Mouse (Mus musculus): ENCODE measurements around the gene Bcl11a. TPM values are rescaled to one million over a fixed set of nuclear protein-coding genes. Genes with fewer than 3 reads are reported as not detected.

Gene Bcl11a
- polyA plus RNA-seq, 1 experiment = 1.3 TPM

- DNase-seq (ENCODE audit: low spot score) = no peak
Observed at GRCm38 (mm10) chr11:24129358-24130185, 51.7 kb downstream of the Bcl11a start.

- no peak for DNase-seq (ENCODE audit: low spot score)
Observed at GRCm38 (mm10) chr11:24130186-24130760, 52.4 kb downstream of the Bcl11a start.

- no peak for DNase-seq (ENCODE audit: low spot score)
Observed at GRCm38 (mm10) chr11:24131818-24132217, 54.0 kb downstream of the Bcl11a start.

GRCm38 (mm10) chr11:24132358-24132757, 54.5 kb downstream of the Bcl11a start:
- no peak for DNase-seq (ENCODE audit: low spot score)

- DNase-seq (ENCODE audit: low spot score) = no peak
Observed at GRCm38 (mm10) chr11:24132853-24133252, 55.0 kb downstream of the Bcl11a start.

- DNase-seq (ENCODE audit: low spot score) = no peak
Observed at GRCm38 (mm10) chr11:24133484-24133883, 55.6 kb downstream of the Bcl11a start.

GRCm38 (mm10) chr11:24133928-24134327, 56.1 kb downstream of the Bcl11a start:
- DNase-seq (ENCODE audit: low spot score) = no peak

GRCm38 (mm10) chr11:24135244-24135643, 57.4 kb downstream of the Bcl11a start:
- DNase-seq (ENCODE audit: low spot score) = no peak

GRCm38 (mm10) chr11:24136084-24136785, 58.4 kb downstream of the Bcl11a start:
- DNase-seq (ENCODE audit: low spot score) = no peak

- no peak for DNase-seq (ENCODE audit: low spot score)
Observed at GRCm38 (mm10) chr11:24137891-24138290, 60.0 kb downstream of the Bcl11a start.

GRCm38 (mm10) chr11:24138600-24139375, 60.9 kb downstream of the Bcl11a start:
- no peak for DNase-seq (ENCODE audit: low spot score)

GRCm38 (mm10) chr11:24139432-24139831, 61.6 kb downstream of the Bcl11a start:
- DNase-seq (ENCODE audit: low spot score) = no peak

- no peak for DNase-seq (ENCODE audit: low spot score)
Observed at GRCm38 (mm10) chr11:24139952-24140351, 62.1 kb downstream of the Bcl11a start.

GRCm38 (mm10) chr11:24140948-24141347, 63.1 kb downstream of the Bcl11a start:
- no peak for DNase-seq (ENCODE audit: low spot score)

GRCm38 (mm10) chr11:24141479-24142251, 63.8 kb downstream of the Bcl11a start:
- no peak for DNase-seq (ENCODE audit: low spot score)

GRCm38 (mm10) chr11:24142316-24142715, 64.5 kb downstream of the Bcl11a start:
- no peak for DNase-seq (ENCODE audit: low spot score)

GRCm38 (mm10) chr11:24144159-24144946, 66.5 kb downstream of the Bcl11a start:
- DNase-seq (ENCODE audit: low spot score) = no peak

GRCm38 (mm10) chr11:24146034-24146433, 68.2 kb downstream of the Bcl11a start:
- DNase-seq (ENCODE audit: low spot score) = no peak

- DNase-seq (ENCODE audit: low spot score) = peak; percentile 15
Observed at GRCm38 (mm10) chr11:24146437-24146836, 68.6 kb downstream of the Bcl11a start.

GRCm38 (mm10) chr11:24147698-24148097, 69.8 kb downstream of the Bcl11a start:
- no peak for DNase-seq (ENCODE audit: low spot score)

Measured in urinary bladder, adult 2 months (tissue).